Mouse (Mus musculus) heart, postnatal 0 days (tissue): ENCODE measurements around the gene Prpf8. TPM values are rescaled to one million over a fixed set of nuclear protein-coding genes. Genes with fewer than 3 reads are reported as not detected.

Experiments
- ATAC-seq: fragments of 200-750 bp; cut with Nextera tagmentation; 2 replicates; pipeline ENCODE4 v1.8.0; 2017; ENCODE audit warnings: low read depth, moderate number of reproducible peaks, moderate library complexity; ENCODE audit not compliant: insufficient read depth
- DNase-seq: peaks from one replicate; pipeline ENCODE4 v3.0.0-alpha.2; 2016; ENCODE audit warnings: low spot score
- H3K27ac ChIP-seq: fragments of 300-500 bp; sonication (generic); 2 replicates; pipeline ENCODE4 v1.5.1; 2014; ENCODE audit warnings: low read depth, mild to moderate bottlenecking
- H3K27me3 ChIP-seq: fragments of 300-500 bp; sonication (generic); 2 replicates; pipeline ENCODE4 v1.6.1; 2014; ENCODE audit warnings: low read length, mixed read lengths; ENCODE audit not compliant: control insufficient read depth, insufficient read depth
- H3K36me3 ChIP-seq: fragments of 300-500 bp; sonication (generic); replicated peaks from 2 replicates; pipeline ENCODE4 v1.6.1; 2014; ENCODE audit warnings: low read length, mixed read lengths; ENCODE audit not compliant: control insufficient read depth, insufficient read depth
- H3K4me1 ChIP-seq: fragments of 300-500 bp; sonication (generic); 2 replicates; pipeline ENCODE4 v1.6.1; 2014; ENCODE audit warnings: antibody characterized with exemption; ENCODE audit not compliant: control insufficient read depth, insufficient read depth
- H3K4me2 ChIP-seq: fragments of 300-500 bp; sonication (generic); 2 replicates; pipeline ENCODE4 v1.6.1; 2014; ENCODE audit warnings: low read depth, mild to moderate bottlenecking, low read length, moderate library complexity
- H3K4me3 ChIP-seq: fragments of 300-500 bp; sonication (generic); 2 replicates; pipeline ENCODE4 v1.5.1; 2014; ENCODE audit warnings: low read depth, low read length
- H3K9ac ChIP-seq: fragments of 300-500 bp; sonication (generic); replicated peaks from 2 replicates; pipeline ENCODE4 v1.6.1; 2014; ENCODE audit warnings: low read depth, low read length, mixed read lengths
- H3K9me3 ChIP-seq: fragments of 300-500 bp; sonication (generic); replicated peaks from 2 replicates; pipeline ENCODE4 v1.6.1; 2016; ENCODE audit warnings: low read length; ENCODE audit not compliant: control insufficient read depth
- CTCF ChIP-seq: IDR thresholded peaks from 2 replicates; pipeline ENCODE4 v1.5.1; 2016; ENCODE audit warnings: antibody characterized with exemption, control low read depth, low read depth
- EP300 ChIP-seq: IDR thresholded peaks from 2 replicates; pipeline ENCODE4 v1.6.1; 2016; ENCODE audit warnings: antibody characterized with exemption, low read depth
- WGBS: fragments of 180-500 bp; shearing (Covaris S2); extraction: QIAGEN DNeasy Blood & Tissue Kit; methylation state at CpG from one replicate; pipeline ENCODE4 v1.1.7; 2014; 5-methylcytosine and 5-hydroxymethylcytosine counted together
- polyA plus RNA-seq: library from polyadenylated mRNA; unstranded; fragments of >200 nt; fragmentation: Nextera tagmentation; extraction: Ambion mirVana; gene quantifications from 2 replicates; pipeline ENCODE4 v1.2.1, GENCODE M21; 2015
- total RNA-seq: library from RNA; depleted of rRNA; stranded (reverse); fragments of >200 nt; gene quantifications from 2 replicates; pipeline ENCODE4 v1.2.3, GENCODE M21; 2014; ENCODE audit warnings: low replicate concordance

The Prpf8 gene
- total and polyA plus RNA-seq, 2 experiments from 2014 or later = 17.0 to 79.8 TPM

DNA sequence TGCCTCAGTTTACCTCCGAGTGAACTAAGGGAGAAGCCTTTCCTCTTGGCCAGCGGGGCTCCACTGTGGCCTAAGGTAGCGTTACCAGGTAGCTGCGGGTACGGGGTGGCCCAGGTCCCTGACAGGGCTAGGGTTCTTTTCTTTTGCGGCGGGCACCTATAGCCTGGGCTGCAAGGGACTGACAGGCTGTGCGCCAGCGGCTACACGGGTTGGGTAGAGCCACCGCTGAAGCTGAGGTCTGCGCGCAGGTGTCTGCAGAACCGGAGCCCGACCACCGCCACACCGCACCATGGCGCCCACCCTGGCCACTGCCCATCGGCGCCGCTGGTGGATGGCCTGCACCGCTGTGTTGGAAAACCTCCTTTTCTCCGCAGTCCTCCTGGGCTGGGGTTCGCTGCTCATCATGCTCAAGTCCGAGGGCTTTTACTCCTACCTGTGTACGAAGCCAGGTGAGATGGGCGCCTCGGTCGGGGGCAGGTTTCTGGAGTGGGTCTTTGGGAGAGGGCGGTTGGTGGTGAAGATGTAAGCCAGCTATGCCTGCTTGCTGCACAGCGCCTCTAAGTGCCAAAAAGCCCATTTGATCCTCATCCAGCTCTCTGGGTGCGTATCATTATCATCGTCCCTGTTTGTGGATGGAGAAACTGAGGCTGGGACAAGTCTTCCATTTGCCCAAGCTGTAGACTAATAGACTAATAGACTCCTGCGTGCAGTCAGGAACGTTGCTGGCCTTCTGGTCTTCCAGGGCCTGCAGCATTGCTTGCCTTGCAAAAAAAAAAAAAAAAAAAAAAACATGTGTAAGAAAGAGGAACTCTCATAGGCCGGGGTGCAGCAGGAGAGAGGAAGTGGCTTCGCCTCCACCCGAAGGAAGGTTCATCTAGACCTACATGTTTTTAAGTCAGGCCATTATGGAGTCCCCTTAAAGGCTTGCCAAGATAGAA, 46.0 kb downstream of the Prpf8 start:
- peak overlapping the region; percentile 60 for H3K27ac ChIP-seq
- TF ChIP-seq CTCF = no peak
- TF ChIP-seq EP300 = no peak
- DNase-seq = no peak
- ATAC-seq = no peak
- 19% methylated on average over 38 of the region's 38 CpGs for WGBS
- H3K4me3 ChIP-seq = peak overlapping the region; percentile 69
- no peaks in the 10 kb centered on the region for H3K36me3 ChIP-seq
- peaks cover 12% of the 10 kb centered on the region; the same call in 1 of the 2 replicates for H3K4me1 ChIP-seq
- peak overlapping the region; percentile 80 for H3K9ac ChIP-seq
- H3K27me3 ChIP-seq = no peaks in the 10 kb centered on the region
- peak overlapping the region; percentile 98 for H3K4me2 ChIP-seq
- H3K9me3 ChIP-seq = no peaks in the 10 kb centered on the region

DNA sequence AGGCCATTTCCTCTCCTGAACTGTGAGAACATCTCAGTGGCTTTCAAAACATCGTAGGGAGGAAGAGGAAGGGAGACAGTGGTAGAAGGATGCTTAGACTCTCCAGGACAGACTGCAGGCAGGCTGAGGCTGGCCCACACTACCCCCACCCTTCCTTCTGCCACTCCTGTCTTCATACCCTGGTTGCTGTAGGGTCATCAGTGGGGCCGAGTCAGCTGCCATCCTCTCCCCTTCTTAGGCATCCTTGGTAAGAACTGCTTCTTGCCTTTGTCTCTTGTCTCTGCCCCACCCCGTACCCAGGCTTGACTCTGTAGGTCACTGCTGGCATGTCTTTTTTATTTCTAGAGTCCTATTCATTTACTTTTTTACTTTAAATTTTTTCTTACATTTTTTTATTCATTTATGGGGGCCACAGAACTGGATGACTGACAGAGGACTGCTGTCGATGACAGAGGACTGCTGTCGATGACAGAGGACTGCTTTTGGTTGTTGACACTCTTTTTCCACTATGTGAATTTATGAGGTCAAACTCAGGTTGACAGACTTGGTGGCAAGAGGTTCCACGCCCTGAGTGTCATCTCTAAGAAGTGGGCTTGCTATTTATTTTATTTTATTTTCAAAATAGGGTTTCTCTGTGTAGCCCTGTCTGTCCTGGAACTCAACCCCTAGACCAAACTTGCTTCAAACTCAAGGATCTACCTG, 46.8 kb downstream of the Prpf8 start:
- no peaks in the 10 kb centered on the region for H3K27me3 ChIP-seq
- TF ChIP-seq EP300 = no peak
- TF ChIP-seq CTCF = no peak
- H3K4me3 ChIP-seq = peak overlapping the region; percentile 69; the same call in 1 of the 2 replicates
- H3K27ac ChIP-seq = peak overlapping the region; percentile 60
- no peak overlapping the region for H3K9ac ChIP-seq
- peak overlapping the region; percentile 98; the same call in 1 of the 2 replicates for H3K4me2 ChIP-seq
- H3K36me3 ChIP-seq = no peaks in the 10 kb centered on the region
- peaks cover 18% of the 10 kb centered on the region for H3K4me1 ChIP-seq
- no peaks in the 10 kb centered on the region for H3K9me3 ChIP-seq
- ATAC-seq = no peak
- 66% methylated on average over 6 of the region's 6 CpGs for WGBS
- no peak for DNase-seq

DNA sequence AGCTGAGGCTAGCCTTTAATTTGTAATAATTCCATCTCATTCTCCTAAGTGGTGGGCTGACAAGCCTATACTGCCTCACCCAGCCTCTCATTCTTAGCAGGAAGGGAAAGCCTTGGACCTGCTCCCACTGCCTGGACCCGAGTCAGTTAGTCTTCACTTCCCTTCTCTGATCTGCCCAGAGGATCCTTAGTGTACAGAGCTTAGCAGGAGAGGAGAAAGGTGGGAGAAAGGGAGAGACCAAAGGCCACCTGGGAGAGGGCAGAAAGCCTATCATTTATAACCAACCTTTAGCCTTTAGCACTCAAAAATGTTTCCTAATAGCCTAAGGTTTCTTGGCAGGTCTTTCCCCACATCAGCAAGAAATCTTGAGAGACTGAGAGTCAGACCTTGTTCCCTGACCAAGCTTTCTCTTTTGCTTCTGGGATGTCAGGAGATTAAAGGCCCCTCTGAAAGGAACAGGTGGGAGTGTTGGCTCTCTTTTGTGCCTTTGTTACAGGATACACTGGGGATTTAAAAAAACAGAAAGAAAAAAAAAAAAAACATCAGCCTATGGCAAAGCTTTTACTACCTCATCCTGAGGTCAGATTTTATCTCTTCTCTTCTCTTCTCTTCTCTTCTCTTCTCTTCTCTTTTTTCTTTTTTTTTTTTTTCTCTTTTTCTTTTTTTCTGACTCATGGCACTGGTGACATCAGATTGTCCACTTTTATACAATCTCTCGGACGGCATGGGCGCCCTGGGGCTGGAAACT, 47.8 kb downstream of the Prpf8 start:
- no peak for ATAC-seq
- Histone ChIP-seq H3K4me3 (no peak overlapping the region), H3K9ac (no peak overlapping the region), H3K4me1 (peaks cover 24% of the 10 kb centered on the region), H3K4me2 (peak overlapping the region; percentile 24; the same call in 1 of the 2 replicates), H3K27ac (peak overlapping the region; percentile 60), H3K27me3 (no peaks in the 10 kb centered on the region), H3K36me3 (no peaks in the 10 kb centered on the region), H3K9me3 (no peaks in the 10 kb centered on the region)
- no peak for TF ChIP-seq EP300
- no peak for TF ChIP-seq CTCF
- DNase-seq = no peak
- WGBS = 45% methylated on average over 4 of the region's 4 CpGs

DNA sequence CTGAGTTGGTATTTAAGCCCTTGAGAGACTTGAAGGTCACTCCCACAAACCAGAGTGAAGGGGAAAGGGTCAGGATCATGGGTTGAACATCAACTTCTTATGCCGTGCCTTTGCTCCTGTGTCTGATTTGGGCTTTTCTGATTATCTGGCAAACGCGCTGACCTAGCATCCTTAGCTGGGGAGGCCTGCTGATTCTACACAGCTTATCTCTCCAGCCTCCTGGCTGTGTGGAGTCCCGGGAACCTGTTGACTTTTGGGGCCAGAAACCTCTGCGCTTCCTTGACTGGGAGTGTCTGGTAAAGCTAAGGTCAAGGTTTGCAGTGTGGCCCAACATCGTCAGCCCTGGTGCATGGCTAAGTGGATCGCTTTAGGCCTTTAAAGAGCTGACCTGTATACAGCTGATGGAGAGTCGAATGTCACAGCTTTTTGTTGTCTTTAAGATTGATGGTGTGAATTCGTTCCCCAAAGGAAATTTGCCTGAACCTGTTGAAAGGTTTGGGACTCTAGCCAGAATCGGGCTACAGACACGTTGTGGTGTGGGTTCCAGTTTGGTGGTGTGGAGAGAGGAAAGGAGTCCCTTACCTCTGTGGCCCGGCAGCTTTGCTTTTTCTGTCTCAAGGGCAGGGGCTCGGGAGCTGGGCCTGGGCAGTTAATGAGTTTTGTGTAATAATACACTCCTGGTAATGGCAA, 48.6 kb downstream of the Prpf8 start:
- Histone ChIP-seq H3K4me3 (no peak overlapping the region), H3K4me1 (peaks cover 24% of the 10 kb centered on the region), H3K4me2 (peak overlapping the region; percentile 24; the same call in 1 of the 2 replicates), H3K36me3 (no peaks in the 10 kb centered on the region), H3K27ac (peak overlapping the region; percentile 22; the same call in 1 of the 2 replicates), H3K9ac (no peak overlapping the region), H3K27me3 (no peaks in the 10 kb centered on the region), H3K9me3 (no peaks in the 10 kb centered on the region)
- 38% methylated on average over 13 of the region's 13 CpGs for WGBS
- no peak for TF ChIP-seq CTCF
- TF ChIP-seq EP300 = no peak
- ATAC-seq (no peak), DNase-seq (no peak)
